ENCODE assay signal across 10 mouse cellular contexts in genomic region chr12:38301497-38301896, GRCm38 (mm10).
A peak's percentile ranks its signal among the peaks of the same experiment; 100 is the strongest.
DNase-seq lines count a peak whose midpoint lies in the region; ATAC-seq and TF ChIP-seq lines count a peak whose summit lies in the region.
"Had no signal": no experiment of that assay in that cellular context is flagged by ENCODE, and none has a peak within 500 bp of the region (broad histone marks: within the 10 kb centered on the region; RNA-seq: fewer than 3 reads in every experiment).

No protein-coding gene starts in this region.

- no peak overlapping the region for H3K27ac ChIP-seq in forebrain, embryonic 15.5 days (replicated peaks)
- no peak overlapping the region for H3K27ac ChIP-seq in forebrain, embryonic 10.5 days
- no peak overlapping the region for H3K27ac ChIP-seq in heart, adult 2 months
- H3K27ac ChIP-seq: lung, embryonic 15.5 days had no signal

- TF ChIP-seq POLR2A in heart, adult 2 months (IDR thresholded peaks at IDR 0.05; ENCODE audit: insufficient read depth, low read depth, low read length): no peak

- H3K27me3 ChIP-seq in forebrain, embryonic 15.5 days: no peaks in the 10 kb centered on the region
- H3K27me3 ChIP-seq in forebrain, embryonic 10.5 days (ENCODE audit: poor library complexity, severe bottlenecking): no peaks in the 10 kb centered on the region
- H3K27me3 ChIP-seq in heart, adult 2 months (ENCODE audit: control insufficient read depth, insufficient read depth, low read length): no peaks in the 10 kb centered on the region
- H3K27me3 ChIP-seq: lung, embryonic 15.5 days had no signal

- H3K4me1 ChIP-seq in forebrain, embryonic 15.5 days: peaks cover 21% of the 10 kb centered on the region
- H3K4me1 ChIP-seq in forebrain, embryonic 10.5 days: peaks cover 9% of the 10 kb centered on the region; the same call in 1 of the 2 replicates
- H3K4me1 ChIP-seq in heart, adult 2 months (ENCODE audit: control insufficient read depth, insufficient read depth, low read length): no peaks in the 10 kb centered on the region
- H3K4me1 ChIP-seq: lung, embryonic 15.5 days had no signal

- 58% methylated on average over 1 of the region's 1 CpGs for WGBS in forebrain, embryonic 15.5 days
- 94% methylated on average over 1 of the region's 1 CpGs for WGBS in forebrain, embryonic 10.5 days
- 82% methylated on average over 1 of the region's 1 CpGs for WGBS in heart, adult 2 months

- H3K4me2 ChIP-seq in forebrain, embryonic 15.5 days (replicated peaks): no peak overlapping the region
- H3K4me2 ChIP-seq: lung, embryonic 15.5 days had no signal

- H3K4me3 ChIP-seq in forebrain, embryonic 15.5 days: no peak overlapping the region
- no peak overlapping the region for H3K4me3 ChIP-seq in forebrain, embryonic 10.5 days
- no peak overlapping the region for H3K4me3 ChIP-seq in heart, adult 2 months
- H3K4me3 ChIP-seq: lung, embryonic 15.5 days had no signal

- no peak for TF ChIP-seq EP300 in heart, adult 2 months (IDR thresholded peaks at IDR 0.05; ENCODE audit: insufficient read depth, low read depth, low read length)

- H3K79me2 ChIP-seq in heart, adult 2 months (replicated peaks; ENCODE audit: control insufficient read depth, insufficient read depth, low read length): no peaks in the 10 kb centered on the region

- ATAC-seq in forebrain, embryonic 15.5 days (replicated peaks): peak; percentile 85

- H3K9me3 ChIP-seq in forebrain, embryonic 15.5 days: no peaks in the 10 kb centered on the region
- H3K9me3 ChIP-seq in forebrain, embryonic 10.5 days: no peaks in the 10 kb centered on the region
- H3K9me3 ChIP-seq: lung, embryonic 15.5 days had no signal

- intact Hi-C loops in left cerebral cortex, postnatal 36 days (cut with DNase I): no loop called here
- intact Hi-C loops in heart, adult 2 months (cut with DNase I): no loop called here

- DNase-seq in forebrain, embryonic 10.5 days (ENCODE audit: extremely low spot score, low spot score): no peak
- DNase-seq in cerebellum, adult 11-12 months: peak; percentile 90
- DNase-seq in layer of hippocampus, adult 11-12 months (ENCODE audit: low spot score): peak; percentile 35
- DNase-seq in left cerebral cortex, postnatal 36 days (ENCODE audit: low spot score in 2 of 2): peak; percentile 46 to 59
- no peak for DNase-seq in kidney, postnatal 36 days
- DNase-seq in heart, adult 2 months: no peak
- DNase-seq in kidney, postnatal 25 days: no peak
- DNase-seq: kidney, postnatal 14 days had no signal

- TF ChIP-seq CTCF in heart, adult 2 months (IDR thresholded peaks at IDR 0.05): no peak

- H3K36me3 ChIP-seq in forebrain, embryonic 15.5 days: no peaks in the 10 kb centered on the region
- H3K36me3 ChIP-seq in forebrain, embryonic 10.5 days (replicated peaks): no peaks in the 10 kb centered on the region
- H3K36me3 ChIP-seq in heart, adult 2 months (ENCODE audit: control insufficient read depth, insufficient read depth, low read length): no peaks in the 10 kb centered on the region
- H3K36me3 ChIP-seq: lung, embryonic 15.5 days had no signal

- H3K9ac ChIP-seq in forebrain, embryonic 15.5 days (replicated peaks): no peak overlapping the region
- no peak overlapping the region for H3K9ac ChIP-seq in heart, adult 2 months (ENCODE audit: low read depth, low read length)
- H3K9ac ChIP-seq: lung, embryonic 15.5 days had no signal

Comparison
In these comparisons a context has a peak if more than half of its experiments do, and no peak if none do; other contexts are left out.
1. DNase-seq: peak in cerebellum, adult 11-12 months (single experiment), layer of hippocampus, adult 11-12 months (single experiment) and left cerebral cortex, postnatal 36 days (2 of 2); none in forebrain, embryonic 10.5 days (single experiment), kidney, postnatal 36 days (0 of 2), heart, adult 2 months (0 of 2) and kidney, postnatal 25 days (0 of 2).